9 mouse cellular contexts compared by ENCODE assay signal in the genomic region with DNA sequence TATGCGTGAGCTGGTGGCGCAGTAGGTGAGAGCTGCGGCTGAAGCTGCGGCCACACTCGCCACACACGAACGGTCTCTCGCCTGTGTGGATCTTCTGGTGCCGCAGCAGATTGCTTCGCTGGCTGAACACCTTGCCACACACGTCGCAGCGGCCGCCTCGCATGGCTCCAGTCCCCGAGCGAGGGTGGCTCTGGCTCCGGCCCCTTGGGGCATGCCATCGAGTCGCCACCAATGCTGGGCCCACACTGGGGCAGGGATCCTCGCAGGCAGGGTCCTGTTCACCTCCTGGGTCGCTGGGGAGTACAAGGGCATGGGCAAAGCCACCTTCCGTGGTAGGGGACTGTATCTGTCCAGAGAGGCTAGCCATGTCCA. TPM values are rescaled to one million over a fixed set of nuclear protein-coding genes. Genes with fewer than 3 reads are reported as not detected.
A peak's percentile ranks its signal among the peaks of the same experiment; 100 is the strongest.
DNase-seq lines count a peak whose midpoint lies in the region; ATAC-seq and TF ChIP-seq lines count a peak whose summit lies in the region.
"Had no signal": no experiment of that assay in that cellular context is flagged by ENCODE, and none has a peak within 500 bp of the region (broad histone marks: within the 10 kb centered on the region; RNA-seq: fewer than 3 reads in every experiment).

No protein-coding gene starts in this region.

- TF ChIP-seq CTCF in kidney, postnatal 0 days (IDR thresholded peaks at IDR 0.05; ENCODE audit: low read depth), result no peak

- no peak overlapping the region for H3K27ac ChIP-seq in kidney, postnatal 0 days
- no peak overlapping the region for H3K27ac ChIP-seq in embryonic facial prominence, embryonic 12.5 days
- peak overlapping the region; percentile 62 for H3K27ac ChIP-seq in hindbrain, embryonic 14.5 days
- H3K27ac ChIP-seq in midbrain, embryonic 13.5 days, result peak overlapping the region; percentile 68

- H3K36me3 ChIP-seq in kidney, postnatal 0 days (ENCODE audit: insufficient read depth, low read length), result no peaks in the 10 kb centered on the region
- no peaks in the 10 kb centered on the region for H3K36me3 ChIP-seq in embryonic facial prominence, embryonic 12.5 days
- no peaks in the 10 kb centered on the region for H3K36me3 ChIP-seq in hindbrain, embryonic 14.5 days (replicated peaks; ENCODE audit: control insufficient read depth, insufficient read depth)
- H3K36me3 ChIP-seq in midbrain, embryonic 13.5 days, result no peaks in the 10 kb centered on the region

- DNase-seq in kidney, postnatal 0 days (ENCODE audit: low spot score), result no peak
- DNase-seq in kidney, adult 18-20 months, result no peak
- no peak for DNase-seq in hindbrain, embryonic 14.5 days (ENCODE audit: low spot score)
- DNase-seq in adrenal gland, adult 2 months, result no peak
- DNase-seq in urinary bladder, postnatal 25 days (ENCODE audit: low spot score), result no peak
- DNase-seq in thymus, postnatal 0 days (ENCODE audit: low spot score), result no peak

- WGBS in kidney, postnatal 0 days, result 2% methylated on average over 23 of the region's 23 CpGs
- 2% methylated on average over 23 of the region's 23 CpGs for WGBS in embryonic facial prominence, embryonic 12.5 days
- 3% methylated on average over 23 of the region's 23 CpGs for WGBS in hindbrain, embryonic 14.5 days
- 3% methylated on average over 23 of the region's 23 CpGs for WGBS in midbrain, embryonic 13.5 days

- ATAC-seq in kidney, postnatal 0 days (replicated peaks; ENCODE audit: low FRiP score, low read depth), result 0 out of 2 replicates have a peak, but pooled peaks have one; percentile 3
- 0 out of 2 replicates have a peak, but pooled peaks have one; percentile 16 for ATAC-seq in embryonic facial prominence, embryonic 12.5 days (ENCODE audit: insufficient number of reproducible peaks, insufficient read depth, low FRiP score, low TSS enrichment)
- no peak; the same call in none of the 2 replicates for ATAC-seq in hindbrain, embryonic 14.5 days (ENCODE audit: low FRiP score)
- peak; percentile 43 for ATAC-seq in midbrain, embryonic 13.5 days

- H3K4me3 ChIP-seq in kidney, postnatal 0 days (replicated peaks; ENCODE audit: low read depth, low read length), result peak overlapping the region; percentile 31
- H3K4me3 ChIP-seq in embryonic facial prominence, embryonic 12.5 days, result peak overlapping the region; percentile 49
- peak overlapping the region; percentile 46 for H3K4me3 ChIP-seq in hindbrain, embryonic 14.5 days (replicated peaks; ENCODE audit: low read length)
- H3K4me3 ChIP-seq in midbrain, embryonic 13.5 days (replicated peaks), result peak overlapping the region; percentile 51
- H3K4me3 ChIP-seq: myocyte had no signal

- H3K27me3 ChIP-seq in kidney, postnatal 0 days (ENCODE audit: insufficient read depth, low read length), result peaks cover 9% of the 10 kb centered on the region
- peaks cover 50% of the 10 kb centered on the region for H3K27me3 ChIP-seq in embryonic facial prominence, embryonic 12.5 days
- peaks cover 43% of the 10 kb centered on the region for H3K27me3 ChIP-seq in hindbrain, embryonic 14.5 days (ENCODE audit: control insufficient read depth, insufficient read depth, low read length)
- H3K27me3 ChIP-seq in midbrain, embryonic 13.5 days, result peaks cover 51% of the 10 kb centered on the region

- no peaks in the 10 kb centered on the region for H3K9me3 ChIP-seq in kidney, postnatal 0 days (replicated peaks; ENCODE audit: low read length)
- H3K9me3 ChIP-seq in embryonic facial prominence, embryonic 12.5 days, result peaks cover 6% of the 10 kb centered on the region; the same call in 1 of the 2 replicates
- H3K9me3 ChIP-seq in hindbrain, embryonic 14.5 days (ENCODE audit: control insufficient read depth, low read length), result no peaks in the 10 kb centered on the region
- no peaks in the 10 kb centered on the region for H3K9me3 ChIP-seq in midbrain, embryonic 13.5 days

- peaks cover 4% of the 10 kb centered on the region for H3K4me1 ChIP-seq in kidney, postnatal 0 days (replicated peaks; ENCODE audit: insufficient read depth, low read length)
- H3K4me1 ChIP-seq in embryonic facial prominence, embryonic 12.5 days, result peaks cover 11% of the 10 kb centered on the region; the same call in 1 of the 2 replicates
- peaks cover 9% of the 10 kb centered on the region for H3K4me1 ChIP-seq in hindbrain, embryonic 14.5 days (replicated peaks; ENCODE audit: control insufficient read depth, insufficient read depth, low read length)
- peaks cover 20% of the 10 kb centered on the region for H3K4me1 ChIP-seq in midbrain, embryonic 13.5 days (replicated peaks)

- H3K9ac ChIP-seq in kidney, postnatal 0 days (ENCODE audit: low read depth, low read length), result peak overlapping the region; percentile 38
- peak overlapping the region; percentile 61 for H3K9ac ChIP-seq in embryonic facial prominence, embryonic 12.5 days
- H3K9ac ChIP-seq in hindbrain, embryonic 14.5 days, result peak overlapping the region; percentile 84
- peak overlapping the region; percentile 83 for H3K9ac ChIP-seq in midbrain, embryonic 13.5 days (replicated peaks)

- peak overlapping the region; percentile 81 for H3K4me2 ChIP-seq in kidney, postnatal 0 days (ENCODE audit: low read length)
- peak overlapping the region; percentile 83 for H3K4me2 ChIP-seq in embryonic facial prominence, embryonic 12.5 days (replicated peaks)
- peak overlapping the region; percentile 96 for H3K4me2 ChIP-seq in hindbrain, embryonic 14.5 days (replicated peaks)
- H3K4me2 ChIP-seq in midbrain, embryonic 13.5 days (replicated peaks), result peak overlapping the region; percentile 91

RNA-seq across cellular contexts. Expression of gene Ube2m, which starts 6.2 kb away (rescaled TPM):
- polyA plus RNA-seq in kidney, postnatal 0 days (2015; fragmentation: Nextera tagmentation; extraction: Ambion mirVana), result 123 and 134 TPM in 2 replicates
- polyA plus RNA-seq in embryonic facial prominence, embryonic 12.5 days (2016; fragmentation: Nextera tagmentation; extraction: Ambion mirVana), result 166 and 183 TPM in 2 replicates
- 178 and 179 TPM in 2 replicates for polyA plus RNA-seq in hindbrain, embryonic 14.5 days (2014; fragmentation: Nextera tagmentation; extraction: Ambion mirVana)
- 63.1 and 91.6 TPM in 2 replicates for polyA plus RNA-seq in midbrain, embryonic 13.5 days (2015; fragmentation: Nextera tagmentation; extraction: Ambion mirVana)
- total RNA-seq in adrenal gland, adult 2 months (2021), result 100 to 1,000 TPM; 196 to 219 TPM
- polyA plus RNA-seq in adrenal gland, adult 2 months (2012; rRNA removed), result 98.5 and 122 TPM in 2 replicates
- 90.8 and 91.5 TPM in 2 replicates for polyA plus RNA-seq in thymus, postnatal 0 days (2015; fragmentation: Nextera tagmentation; extraction: Ambion mirVana)

RNA-seq across cellular contexts. Expression of gene Chmp2a, which starts 9.6 kb away (rescaled TPM):
- 235 and 240 TPM in 2 replicates for polyA plus RNA-seq in kidney, postnatal 0 days (2015; fragmentation: Nextera tagmentation; extraction: Ambion mirVana)
- polyA plus RNA-seq in embryonic facial prominence, embryonic 12.5 days (2016; fragmentation: Nextera tagmentation; extraction: Ambion mirVana), result 121 and 127 TPM in 2 replicates
- polyA plus RNA-seq in hindbrain, embryonic 14.5 days (2014; fragmentation: Nextera tagmentation; extraction: Ambion mirVana), result 173 and 184 TPM in 2 replicates
- 181 and 186 TPM in 2 replicates for polyA plus RNA-seq in midbrain, embryonic 13.5 days (2015; fragmentation: Nextera tagmentation; extraction: Ambion mirVana)
- total RNA-seq in adrenal gland, adult 2 months (2021), result 100 to 1,000 TPM; 212 to 215 TPM
- polyA plus RNA-seq in adrenal gland, adult 2 months (2012; rRNA removed), result 37.2 and 41.9 TPM in 2 replicates
- 226 and 230 TPM in 2 replicates for polyA plus RNA-seq in thymus, postnatal 0 days (2015; fragmentation: Nextera tagmentation; extraction: Ambion mirVana)

RNA-seq across cellular contexts. Expression of gene Mzf1, which starts 10.3 kb away (rescaled TPM):
- 2.3 and 2.6 TPM in 2 replicates for polyA plus RNA-seq in kidney, postnatal 0 days (2015; fragmentation: Nextera tagmentation; extraction: Ambion mirVana)
- 3.8 TPM in 2 replicates for polyA plus RNA-seq in embryonic facial prominence, embryonic 12.5 days (2016; fragmentation: Nextera tagmentation; extraction: Ambion mirVana)
- 6.2 and 6.4 TPM in 2 replicates for polyA plus RNA-seq in hindbrain, embryonic 14.5 days (2014; fragmentation: Nextera tagmentation; extraction: Ambion mirVana)
- polyA plus RNA-seq in midbrain, embryonic 13.5 days (2015; fragmentation: Nextera tagmentation; extraction: Ambion mirVana), result 6.8 and 7.1 TPM in 2 replicates
- 1 to 10 TPM; 1.7 to 2.3 TPM for total RNA-seq in adrenal gland, adult 2 months (2021)
- 8.0 and 9.6 TPM in 2 replicates for polyA plus RNA-seq in adrenal gland, adult 2 months (2012; rRNA removed)
- 1.1 and 1.6 TPM in 2 replicates for polyA plus RNA-seq in thymus, postnatal 0 days (2015; fragmentation: Nextera tagmentation; extraction: Ambion mirVana)

RNA-seq across cellular contexts. Expression of gene Zbtb45, which starts 34.4 kb away (rescaled TPM):
- 17.4 and 17.5 TPM in 2 replicates for polyA plus RNA-seq in kidney, postnatal 0 days (2015; fragmentation: Nextera tagmentation; extraction: Ambion mirVana)
- 28.8 and 29.9 TPM in 2 replicates for polyA plus RNA-seq in embryonic facial prominence, embryonic 12.5 days (2016; fragmentation: Nextera tagmentation; extraction: Ambion mirVana)
- polyA plus RNA-seq in hindbrain, embryonic 14.5 days (2014; fragmentation: Nextera tagmentation; extraction: Ambion mirVana), result 37.9 and 40.8 TPM in 2 replicates
- 37.3 and 41.2 TPM in 2 replicates for polyA plus RNA-seq in midbrain, embryonic 13.5 days (2015; fragmentation: Nextera tagmentation; extraction: Ambion mirVana)
- total RNA-seq in adrenal gland, adult 2 months (2021), result 10 to 100 TPM; 10.7 to 15.5 TPM
- 53.7 and 59.9 TPM in 2 replicates for polyA plus RNA-seq in adrenal gland, adult 2 months (2012; rRNA removed)
- polyA plus RNA-seq in thymus, postnatal 0 days (2015; fragmentation: Nextera tagmentation; extraction: Ambion mirVana), result 27.8 and 30.8 TPM in 2 replicates

RNA-seq across cellular contexts. Expression of gene Trim28, which starts 45.3 kb away (rescaled TPM):
- polyA plus RNA-seq in kidney, postnatal 0 days (2015; fragmentation: Nextera tagmentation; extraction: Ambion mirVana), result 195 and 197 TPM in 2 replicates
- polyA plus RNA-seq in embryonic facial prominence, embryonic 12.5 days (2016; fragmentation: Nextera tagmentation; extraction: Ambion mirVana), result 480 and 495 TPM in 2 replicates
- polyA plus RNA-seq in hindbrain, embryonic 14.5 days (2014; fragmentation: Nextera tagmentation; extraction: Ambion mirVana), result 268 and 271 TPM in 2 replicates
- 240 and 273 TPM in 2 replicates for polyA plus RNA-seq in midbrain, embryonic 13.5 days (2015; fragmentation: Nextera tagmentation; extraction: Ambion mirVana)
- 100 to 1,000 TPM; 212 to 228 TPM for total RNA-seq in adrenal gland, adult 2 months (2021)
- polyA plus RNA-seq in adrenal gland, adult 2 months (2012; rRNA removed), result 173 and 261 TPM in 2 replicates
- polyA plus RNA-seq in thymus, postnatal 0 days (2015; fragmentation: Nextera tagmentation; extraction: Ambion mirVana), result 236 and 274 TPM in 2 replicates

Comparison
In these comparisons a context has a peak if more than half of its experiments do, and no peak if none do; other contexts are left out.
1. H3K27ac ChIP-seq: peak in hindbrain, embryonic 14.5 days (single experiment) and midbrain, embryonic 13.5 days (single experiment); none in kidney, postnatal 0 days (single experiment) and embryonic facial prominence, embryonic 12.5 days (single experiment).
2. Peak in every context shown above with its lines, with median percentiles within 50 percentile points of each other: H3K4me2 ChIP-seq, H3K4me3 ChIP-seq and H3K9ac ChIP-seq.